Mouse (Mus musculus) urinary bladder, postnatal 4 days (tissue): ENCODE measurements at regions not wholly inside any gene's neighbourhood (a gene's known extent, or its start where the extent isn't known, plus 50 kb on each side); places are given as distances from the start of the nearest gene placed in this dataset.
"Not testable (repeated sequence)": the region's sequence is repeated elsewhere in the genome, so short reads cannot be mapped to it uniquely, and the experiment has no call there.

Source experiments
- DNase-seq, 2 experiments: peaks; one replicate each; pipeline ENCODE4 v3.0.0; 2021 to 2022; ENCODE audit warnings: low spot score in 2 of 2

DNA sequence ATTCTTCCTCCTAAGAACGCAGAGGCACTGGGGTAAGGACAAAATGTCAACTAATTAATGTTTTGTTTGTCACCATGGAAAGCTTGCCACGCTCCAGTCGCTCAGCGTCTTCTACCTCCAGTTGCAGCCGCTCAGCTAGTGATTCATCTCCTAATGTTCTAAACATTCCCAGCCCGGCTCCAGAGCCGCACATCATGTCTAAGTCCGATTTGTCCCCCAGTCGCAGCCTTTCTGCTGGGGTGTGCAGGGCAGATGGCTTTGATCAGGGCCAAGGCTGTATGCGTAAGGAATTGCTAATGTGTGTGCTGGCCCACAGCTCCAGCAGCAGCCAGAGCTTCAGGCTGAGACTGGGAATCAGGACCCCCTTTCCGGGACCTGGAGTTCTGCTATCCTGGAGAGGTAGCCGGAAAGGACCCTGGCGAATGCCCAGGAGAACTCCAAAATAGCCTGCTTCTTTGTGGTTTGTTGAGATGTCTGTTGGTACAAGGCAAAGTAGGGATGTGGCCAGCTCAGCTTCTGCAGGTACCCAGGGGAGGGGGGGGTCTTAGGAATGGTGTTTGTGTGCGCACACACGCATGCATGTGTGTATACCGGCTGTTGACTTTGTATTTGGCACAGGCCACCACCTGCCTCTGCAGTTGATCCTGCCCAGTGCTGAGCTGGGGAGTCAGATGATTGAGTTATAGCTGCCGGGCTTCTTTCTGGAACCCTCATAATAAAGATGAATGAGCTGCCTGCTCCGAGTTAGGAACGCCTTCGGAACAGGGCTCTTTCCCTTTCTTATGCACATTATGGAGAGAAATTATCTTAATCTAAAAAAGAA, 143.0 kb upstream of the Kcng1 start:
- DNase-seq = no peak

DNA sequence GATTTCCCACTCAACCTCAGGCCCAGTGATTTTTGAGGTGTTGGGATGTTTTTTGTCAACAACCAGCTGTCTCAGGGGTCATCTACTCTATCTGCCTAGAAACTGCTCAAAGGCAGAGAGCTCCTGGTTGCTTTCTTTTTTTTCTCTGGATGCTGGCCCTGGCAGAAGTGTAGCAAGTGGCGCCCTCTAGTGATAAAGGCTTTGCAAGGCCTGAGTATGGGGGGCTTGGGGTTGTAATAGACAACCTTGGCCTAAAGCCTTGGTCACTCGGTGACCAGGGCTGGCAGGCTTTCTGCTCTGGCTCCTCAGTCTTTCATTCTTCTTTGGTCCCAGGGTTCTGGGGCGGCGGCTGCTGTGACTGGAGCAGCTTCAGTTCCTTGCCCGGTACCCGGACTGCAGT, 142.0 kb upstream of the Kcng1 start:
- DNase-seq = no peak

DNA sequence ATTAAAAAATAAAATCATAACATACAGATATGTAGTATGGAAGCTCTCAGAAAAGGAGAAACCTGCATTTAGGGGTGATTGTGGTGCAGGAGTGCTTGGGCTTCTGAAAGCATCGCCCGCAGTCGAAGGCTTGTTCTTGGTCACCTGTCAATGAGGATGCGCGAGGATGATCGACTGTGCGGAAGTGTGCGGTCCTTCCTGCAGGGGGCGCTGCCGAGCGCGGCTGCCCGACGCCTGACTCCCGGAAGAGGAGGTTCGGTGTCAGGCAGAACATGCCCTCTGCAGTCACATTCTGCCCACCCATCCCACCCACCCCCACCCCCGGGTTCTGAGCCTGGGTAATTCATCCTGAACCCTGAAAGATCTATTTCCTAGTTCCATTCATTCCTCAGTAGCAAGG, 133.6 kb upstream of the Kcng1 start:
- DNase-seq = no peak

DNA sequence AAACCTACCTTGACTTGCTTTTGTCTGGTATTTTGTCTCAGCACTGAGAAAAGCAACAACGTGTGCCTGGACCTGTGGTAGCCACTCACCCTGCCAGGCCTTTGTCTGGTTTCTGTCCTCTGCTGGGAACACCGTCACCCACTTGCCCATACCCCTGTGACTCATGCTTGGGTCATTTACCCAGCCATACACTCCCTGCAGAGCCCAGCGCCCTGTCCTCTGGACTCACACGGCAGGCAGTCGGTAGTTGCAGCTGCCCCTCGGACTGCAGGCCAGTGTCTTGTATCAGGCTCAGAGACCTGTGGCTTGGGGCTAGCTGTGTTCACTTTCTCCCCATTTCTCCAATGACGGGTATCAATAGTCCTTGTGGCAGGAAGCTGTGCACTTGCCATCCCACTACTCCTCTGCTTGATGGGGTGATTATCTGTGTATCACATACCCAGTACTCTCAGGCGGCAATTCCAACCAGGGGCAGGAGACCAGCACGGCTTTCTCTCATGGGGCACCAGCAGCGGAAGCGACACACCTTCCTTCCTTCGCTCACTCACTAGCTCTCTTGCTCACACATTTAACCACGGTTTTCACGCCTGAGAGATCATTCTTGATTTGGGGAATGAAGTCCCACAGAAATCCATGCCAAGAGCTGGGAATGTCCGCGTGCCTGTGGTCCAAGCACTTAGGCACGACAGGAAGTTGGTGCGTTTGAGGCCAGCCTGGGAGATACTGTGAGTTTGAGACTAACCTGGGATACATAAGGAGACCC, 132.8 kb upstream of the Kcng1 start:
- DNase-seq = no peak

DNA sequence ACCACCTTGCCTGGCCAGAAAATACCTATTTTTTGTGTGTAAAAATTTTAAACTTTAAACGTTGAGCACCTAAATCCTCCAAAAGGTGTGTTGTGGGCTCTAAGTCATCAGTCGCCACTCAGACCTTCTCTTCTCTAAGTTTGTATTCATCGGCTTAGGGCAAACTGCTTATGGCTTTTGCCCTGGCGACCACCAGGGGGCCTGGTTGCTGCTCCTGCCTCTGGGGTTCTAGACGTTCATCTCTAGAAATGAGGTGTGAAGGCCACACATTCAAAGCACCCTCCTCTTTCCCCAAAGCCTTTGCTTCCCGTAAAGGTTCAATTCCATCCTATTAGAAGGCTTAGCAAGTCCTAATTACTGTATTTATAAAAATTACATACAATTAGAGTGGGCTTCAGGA, 131.3 kb upstream of the Kcng1 start:
- DNase-seq = no peak

DNA sequence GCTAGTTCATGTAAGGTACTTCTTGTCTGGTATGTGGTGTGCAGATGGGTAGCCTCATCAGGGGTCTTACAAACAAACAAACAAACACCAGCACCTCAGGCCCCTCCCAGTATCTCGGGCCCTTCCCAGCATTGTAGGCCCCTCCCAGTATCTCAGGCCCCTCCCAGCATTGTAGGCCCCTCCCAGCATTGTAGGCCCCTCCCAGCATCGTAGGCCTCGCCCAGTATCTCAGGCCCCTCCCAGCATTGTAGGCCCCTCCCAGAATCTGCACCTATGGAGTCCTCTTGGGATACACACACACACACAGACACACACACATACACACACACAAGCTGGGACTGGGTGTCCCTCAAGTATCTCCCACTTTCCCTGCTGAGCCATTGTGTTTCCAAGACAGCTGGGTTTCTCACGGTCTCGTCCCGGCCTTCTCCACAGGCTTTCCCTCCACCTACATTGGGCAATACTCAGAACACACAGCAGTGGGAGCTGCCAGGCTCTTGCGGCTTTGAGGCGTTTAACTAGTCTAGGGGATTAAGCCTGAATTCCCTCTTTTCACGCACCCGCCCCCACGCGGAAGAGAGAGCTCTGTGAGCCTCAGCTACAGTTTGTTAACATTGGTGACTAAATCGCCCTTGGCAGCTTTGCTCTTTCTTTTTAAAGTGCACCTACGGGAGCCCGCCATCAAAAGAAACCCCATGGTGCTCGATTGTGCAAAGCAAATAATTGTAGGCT, 121.4 kb upstream of the Kcng1 start:
- no peak for DNase-seq

DNA sequence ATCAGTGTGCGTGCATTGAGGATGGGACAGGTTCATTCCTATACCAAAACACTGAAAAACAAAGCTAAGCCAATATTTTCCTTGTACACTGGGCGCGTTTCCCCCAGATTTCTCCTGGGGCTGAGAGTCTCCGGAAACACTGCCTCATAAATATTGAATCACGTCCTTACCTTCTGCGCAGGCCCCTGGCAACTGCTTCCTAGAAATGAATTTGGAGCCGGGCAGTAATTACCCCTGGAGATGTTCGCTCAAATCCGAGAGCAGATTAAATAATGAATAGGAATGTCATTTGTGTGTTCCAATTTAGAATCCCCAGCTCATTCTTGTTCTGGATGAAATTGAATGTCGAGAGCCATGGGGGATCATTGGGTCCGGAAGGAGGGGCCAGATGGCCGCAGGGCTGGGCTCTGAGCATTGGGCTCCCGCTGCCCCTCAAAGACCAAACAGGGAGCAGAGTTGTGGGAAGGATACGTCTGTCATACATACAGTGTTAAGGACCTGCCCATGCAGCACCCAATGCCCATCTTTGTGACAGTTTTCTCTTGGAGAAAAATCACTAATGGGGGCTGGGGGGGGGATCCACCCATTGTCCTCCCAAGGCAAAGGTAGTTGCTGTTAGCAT, 117.7 kb upstream of the Kcng1 start:
- no peak for DNase-seq

DNA sequence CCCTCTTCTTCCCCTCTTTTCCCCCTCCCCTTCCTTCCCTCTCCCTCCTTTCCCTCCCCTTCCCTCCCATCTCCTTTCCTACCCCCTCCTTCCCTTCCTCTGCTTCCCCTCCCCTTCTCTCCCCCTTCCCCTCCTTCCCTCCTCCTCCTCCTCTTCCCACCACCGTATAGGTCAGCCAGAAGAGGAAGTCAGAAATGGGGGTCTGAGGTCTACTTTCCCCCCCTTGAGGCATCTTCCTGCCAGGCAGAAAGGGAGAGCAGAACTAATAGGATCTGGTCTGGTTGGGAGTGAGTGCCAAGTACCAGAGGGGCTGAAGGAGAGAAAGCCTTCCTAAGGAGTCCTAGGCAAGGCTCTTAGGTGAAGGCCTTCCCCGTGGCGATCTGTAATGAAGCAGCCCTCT, 114.8 kb upstream of the Kcng1 start:
- no peak for DNase-seq

DNA sequence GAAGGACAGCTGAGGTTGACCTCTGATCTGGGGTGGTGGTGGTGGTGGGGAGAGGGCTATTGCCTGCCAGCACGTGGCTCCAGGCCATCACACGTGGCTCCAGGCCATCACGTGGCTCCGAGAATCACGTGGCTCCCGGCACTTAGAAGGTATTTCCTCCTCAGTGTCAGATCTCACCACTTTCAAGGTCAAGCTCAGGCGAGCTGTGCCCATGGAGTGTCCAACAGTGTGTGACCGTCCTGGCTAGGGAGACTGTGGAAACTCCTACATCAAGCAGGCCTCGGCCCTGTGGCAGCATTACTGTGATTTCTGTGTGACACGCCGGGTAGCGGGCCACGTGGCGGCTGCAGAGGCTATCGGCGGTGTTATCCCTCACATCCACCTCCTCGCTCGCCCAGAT, 111.8 kb upstream of the Kcng1 start:
- no peak for DNase-seq

DNA sequence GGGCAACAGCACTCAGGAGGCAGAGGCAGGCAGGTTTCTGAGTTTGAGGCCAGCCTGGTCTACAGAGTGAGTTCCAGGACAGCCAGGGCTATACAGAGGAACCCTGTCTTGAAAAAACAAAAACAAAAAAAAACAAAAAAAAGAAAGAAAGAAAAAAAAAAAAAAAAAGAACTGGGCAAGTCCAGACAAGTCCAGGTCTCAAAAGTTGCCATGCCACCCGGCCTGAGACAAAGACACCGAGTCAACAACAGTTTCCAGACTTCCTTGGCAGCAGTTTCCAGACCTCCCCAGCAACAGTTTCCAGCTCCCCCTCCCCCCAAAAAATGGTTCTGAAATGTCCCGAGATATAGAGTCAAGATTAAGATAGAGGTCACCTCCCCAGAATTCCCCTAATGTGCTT, 110.6 kb upstream of the Kcng1 start:
- DNase-seq = not testable (repeated sequence)

DNA sequence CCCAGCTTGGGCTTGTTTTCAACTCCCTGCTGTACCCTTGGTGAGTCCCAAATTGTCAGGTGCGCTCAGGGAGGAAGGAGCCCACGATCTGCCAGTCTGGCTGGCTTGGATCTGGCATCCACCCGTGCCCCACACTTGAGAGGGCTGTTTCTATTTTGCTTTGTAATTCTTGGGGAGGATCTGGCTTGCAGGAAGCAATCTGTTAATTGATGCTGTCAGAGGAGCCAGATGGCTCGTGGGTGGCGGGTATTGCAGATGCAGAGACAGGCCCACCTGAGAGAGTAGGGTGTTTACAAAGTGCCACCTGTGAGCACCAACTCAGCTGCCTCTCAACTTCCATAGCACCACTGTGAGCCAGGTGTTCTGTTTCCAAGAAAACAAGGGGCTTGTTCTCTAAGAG, 99.1 kb upstream of the Kcng1 start:
- DNase-seq = no peak

DNA sequence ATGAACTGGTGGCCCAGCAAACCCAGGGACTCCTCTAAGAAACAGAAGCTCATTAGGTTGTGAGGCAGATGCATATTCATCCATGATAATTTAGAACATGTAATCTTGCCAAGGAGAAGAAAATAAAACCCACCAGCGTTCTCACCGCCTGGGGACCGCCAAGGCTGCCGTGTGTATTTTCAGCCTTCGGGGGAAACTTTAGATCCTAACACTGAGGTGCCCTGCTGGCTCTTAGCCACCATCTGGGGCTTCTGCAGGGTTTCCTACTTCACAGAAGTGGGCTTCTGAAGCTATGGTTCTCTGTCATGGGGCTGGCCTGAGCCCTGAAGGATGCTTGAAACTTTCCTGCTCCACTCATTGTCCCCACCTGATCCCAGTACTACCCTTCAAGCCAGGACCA, 90.8 kb upstream of the Kcng1 start:
- no peak for DNase-seq

DNA sequence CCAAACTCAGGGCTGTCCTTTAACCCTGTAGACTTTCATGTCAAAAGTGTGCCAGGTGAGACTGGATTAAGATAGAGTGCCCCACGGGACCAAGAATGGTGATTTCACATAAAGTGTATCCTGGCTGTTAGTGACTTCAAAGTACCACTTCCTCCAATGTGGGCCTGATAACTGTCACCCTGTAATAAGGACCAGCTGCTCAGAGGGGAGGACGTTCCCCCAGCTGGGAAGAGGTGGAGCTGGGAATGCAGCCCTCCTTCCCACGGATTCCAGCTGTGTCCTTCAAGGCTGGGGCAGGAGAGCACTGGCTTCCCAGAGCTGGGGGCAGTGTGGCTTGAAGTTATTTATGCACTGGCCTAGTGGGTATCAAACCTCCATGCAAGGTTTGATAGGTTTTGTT, 89.7 kb upstream of the Kcng1 start:
- DNase-seq = no peak

DNA sequence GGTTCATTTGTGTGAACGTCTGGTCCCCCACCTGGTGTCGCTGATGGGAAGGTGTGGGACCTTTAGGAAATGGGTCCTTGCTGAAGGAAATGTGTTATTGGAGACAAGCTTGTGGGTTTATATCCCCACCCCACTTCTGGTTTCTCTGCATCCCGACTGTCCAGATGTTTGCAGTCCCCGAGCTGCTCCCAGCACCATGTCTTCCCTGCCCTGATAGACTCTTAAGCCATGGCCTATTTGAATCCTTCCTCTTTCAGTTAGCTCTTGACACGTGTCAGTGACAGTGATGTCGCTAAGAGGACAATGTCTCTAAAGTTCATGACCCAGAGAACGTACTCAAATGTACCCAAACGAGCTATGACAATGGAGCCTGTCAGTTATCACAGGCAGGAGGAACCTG, 77.7 kb upstream of the Kcng1 start:
- no peak for DNase-seq

DNA sequence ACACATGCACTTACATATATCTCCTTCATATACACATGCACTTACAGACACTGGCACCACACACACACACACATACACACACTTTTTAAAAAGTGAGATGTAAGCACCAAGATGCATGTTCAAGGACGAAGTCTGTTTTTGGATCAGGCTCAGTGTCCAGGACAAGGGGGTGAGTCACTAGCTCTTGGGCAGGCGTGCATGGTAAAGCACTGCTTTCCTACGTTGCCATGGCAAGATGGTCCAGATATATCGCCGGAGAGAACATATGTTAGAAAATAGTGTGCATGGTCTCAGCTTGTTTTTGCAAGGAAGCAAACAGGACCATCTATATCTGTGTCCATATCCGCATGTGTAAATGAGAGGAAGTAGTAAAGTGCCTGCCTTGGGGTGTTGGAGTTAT, 77.0 kb upstream of the Kcng1 start:
- no peak for DNase-seq

DNA sequence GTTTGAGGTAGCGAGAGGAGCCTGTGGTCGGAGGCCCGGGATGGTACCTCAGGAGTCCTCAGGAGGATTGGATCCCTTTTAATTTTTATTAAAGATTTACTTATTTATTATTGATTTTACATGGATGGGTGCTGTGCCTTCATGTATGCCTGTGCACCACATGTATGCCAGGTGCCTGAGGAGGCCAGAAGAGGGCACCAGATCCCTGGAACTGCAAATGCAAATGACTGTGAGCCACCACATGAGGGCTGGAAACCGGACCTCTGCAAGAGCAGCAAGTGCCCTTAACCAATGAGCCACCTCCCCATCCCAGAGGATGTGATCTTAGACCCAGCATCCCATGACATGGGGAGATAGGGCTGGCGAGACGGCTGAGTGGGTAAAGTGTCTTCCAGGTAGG, 76.3 kb upstream of the Kcng1 start:
- DNase-seq = no peak

DNA sequence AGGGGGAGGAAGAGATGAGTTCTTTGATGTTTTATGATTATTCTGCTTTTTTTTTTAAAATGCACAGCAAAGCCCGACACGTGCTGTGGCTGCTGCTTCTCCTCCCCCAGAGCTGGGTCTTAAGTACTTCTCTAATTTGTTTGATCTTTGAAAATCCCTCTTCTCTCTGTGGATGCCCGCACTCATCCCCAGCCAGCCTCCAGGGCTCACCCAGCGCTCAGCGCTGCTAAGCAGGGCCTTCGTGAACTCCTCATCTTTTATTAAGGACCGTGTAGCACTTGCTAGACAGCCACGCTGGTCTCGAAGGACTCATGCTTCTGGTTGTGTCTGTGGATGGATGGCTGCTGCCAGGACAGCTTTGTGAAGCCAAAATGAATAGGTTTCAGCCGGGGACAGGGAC, 72.9 kb upstream of the Kcng1 start:
- no peak for DNase-seq

DNA sequence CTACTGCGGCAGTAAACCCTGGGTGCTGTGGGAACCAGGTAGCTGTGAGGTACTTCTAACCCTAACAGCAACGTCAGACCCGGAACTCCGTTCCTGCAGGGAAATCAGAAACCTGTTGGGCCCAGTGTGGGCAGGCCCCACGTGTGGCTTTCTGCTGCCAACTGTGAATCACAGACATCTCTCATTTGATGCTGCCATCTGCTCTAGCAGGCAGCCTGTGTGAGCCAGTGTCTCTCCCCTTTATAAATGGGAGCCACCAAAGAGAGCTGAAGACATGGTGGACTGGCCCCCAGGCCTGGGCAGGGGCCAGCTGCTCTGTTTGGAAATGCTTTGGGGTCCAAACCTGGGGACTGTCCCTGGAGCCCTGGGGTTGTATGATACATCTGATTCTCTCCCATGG, 71.1 kb upstream of the Kcng1 start:
- no peak for DNase-seq

DNA sequence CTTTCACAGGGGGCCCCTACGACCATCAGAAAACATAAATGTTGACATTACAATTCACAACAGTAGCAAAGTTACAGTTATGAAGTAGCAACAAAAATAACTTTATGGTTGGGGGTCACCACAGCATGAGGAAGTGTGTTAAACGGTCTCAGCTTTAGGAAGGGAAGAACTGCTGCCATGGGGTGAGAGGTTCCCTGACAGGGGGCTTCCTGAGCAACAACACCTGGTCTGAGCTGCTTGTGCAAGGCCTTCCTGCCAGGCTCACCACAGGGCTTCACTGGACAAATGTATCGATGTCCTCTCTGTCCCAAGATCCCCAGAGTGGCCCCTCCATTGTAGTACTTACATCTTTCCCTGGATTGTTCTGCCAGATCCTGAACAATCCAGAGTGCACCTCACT, 70.7 kb upstream of the Kcng1 start:
- no peak for DNase-seq

DNA sequence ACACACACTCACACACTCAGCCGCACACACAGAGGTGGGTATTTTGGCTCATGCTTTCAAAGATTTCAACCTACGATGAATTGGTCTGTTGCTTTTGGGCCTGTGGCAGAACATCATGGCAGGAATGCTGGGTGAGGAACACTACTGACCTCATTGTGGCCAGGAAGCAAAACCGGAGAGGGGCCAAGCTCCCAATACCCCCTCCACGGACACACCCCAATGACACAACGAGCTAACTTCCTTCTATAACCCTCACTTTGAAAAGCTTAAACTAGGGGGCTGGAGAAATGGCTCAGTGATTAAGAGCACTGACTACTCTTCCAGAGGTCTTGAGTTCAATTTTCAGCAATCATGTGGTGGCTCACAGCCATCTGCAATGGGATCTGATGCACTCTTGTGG, 63.8 kb upstream of the Kcng1 start:
- DNase-seq = no peak

DNA sequence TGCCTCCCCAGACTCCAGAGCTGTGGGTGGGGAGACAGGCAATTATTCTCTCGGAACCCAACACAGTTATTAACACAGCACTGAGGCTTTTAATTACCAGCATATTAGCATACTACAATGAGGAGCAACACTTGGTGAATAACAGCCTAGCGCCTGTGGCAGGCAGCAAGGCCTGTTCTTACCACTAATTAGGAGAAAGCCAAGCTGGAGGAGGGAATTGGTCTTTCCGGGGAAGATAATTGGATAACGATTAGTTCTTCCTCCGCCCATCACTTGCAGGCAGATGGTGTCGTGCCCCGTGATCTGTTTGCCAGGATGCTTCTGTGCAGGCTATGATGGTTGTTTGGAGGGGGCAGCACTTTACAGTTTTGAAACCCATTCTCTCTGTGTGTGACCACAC, 62.2 kb upstream of the Kcng1 start:
- no peak for DNase-seq

DNA sequence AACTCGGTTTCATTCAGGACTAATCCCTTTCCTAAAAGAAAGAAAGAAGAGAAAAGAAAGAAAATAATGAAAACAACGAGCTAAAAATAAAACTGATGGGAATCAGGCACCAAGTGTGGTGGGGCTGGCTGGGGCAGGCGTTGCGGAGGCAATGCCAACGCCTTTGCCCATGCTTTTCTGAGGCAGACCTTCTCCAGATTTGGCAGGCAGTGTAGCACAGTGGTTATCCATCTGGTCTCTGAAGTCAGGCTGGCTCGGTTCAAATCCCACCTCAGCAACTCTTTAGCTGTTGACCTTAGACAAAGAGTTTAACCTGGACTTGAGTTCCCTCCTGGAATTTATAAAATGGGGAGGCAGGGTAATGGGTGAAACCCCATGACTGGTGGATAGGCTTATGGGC, 57.3 kb upstream of the Kcng1 start:
- no peak for DNase-seq
